14 mouse cellular contexts compared by ENCODE assay signal in genomic region chr2:145268971-145269370, GRCm38 (mm10).
"Had no signal": no experiment of that assay in that cellular context is flagged by ENCODE, and none has a peak within 500 bp of the region (broad histone marks: within the 10 kb centered on the region; RNA-seq: fewer than 3 reads in every experiment).

No protein-coding gene starts in this region.

- DNase-seq: gastrocnemius, postnatal 14 days; gastrocnemius, postnatal 36 days; heart, adult 11 months; heart, adult 2 months; heart, postnatal 14 days; heart, postnatal 36 days; kidney, adult 11 months; kidney, adult 2 months; kidney, adult 9 months; kidney, postnatal 14 days; kidney, postnatal 36 days; layer of hippocampus, adult 9-11 months; layer of hippocampus, postnatal 36 days; left cerebral cortex, postnatal 4 days had no signal
